Mouse (Mus musculus) stomach, postnatal 0 days (tissue): Measurements from ENCODE around the gene Uvrag.

Experiments
- CTCF ChIP-seq: IDR thresholded peaks from 2 replicates; pipeline ENCODE4 v1.5.1; 2016; ENCODE audit warnings: antibody characterized with exemption, low read depth, mild to moderate bottlenecking, moderate library complexity
- EP300 ChIP-seq: optimal IDR thresholded peaks from 2 replicates; pipeline ENCODE3; 2016; ENCODE audit warnings: antibody characterized with exemption

GRCm38 (mm10) chr7:98843649-98844048 is 297.3 kb downstream of the Uvrag start:
- TF ChIP-seq CTCF (no peak), EP300 (no peak)
